Mouse (Mus musculus) CH12.LX (cell line): ENCODE measurements around the gene Rab20.

Experiments
- BHLHE40 ChIP-seq: IDR thresholded peaks from 2 replicates; pipeline ENCODE4 v1.6.1; 2011; ENCODE audit warnings: mild to moderate bottlenecking, low read depth, low read length, improper control_type of control experiment
- CTCF ChIP-seq, 2 experiments: IDR thresholded peaks in 1 of 2; conservative IDR thresholded peaks in 1 of 2; 2 replicates each; pipeline ENCODE4 v1.5.1; 2011 to 2012; ENCODE audit warnings: low read depth in 2 of 2, low read length in 2 of 2, improper control_type of control experiment in 1 of 2, inconsistent platforms in 1 of 2, mild to moderate bottlenecking in 1 of 2, moderate library complexity in 1 of 2
- E2F4 ChIP-seq: IDR thresholded peaks from 2 replicates; pipeline ENCODE4 v1.6.1; 2011; ENCODE audit warnings: low read depth, low read length, improper control_type of control experiment; ENCODE audit not compliant: insufficient replicate concordance
- EP300 ChIP-seq: IDR thresholded peaks from 2 replicates; pipeline ENCODE4 v1.6.1; 2011; ENCODE audit warnings: low read length, improper control_type of control experiment
- ETS1 ChIP-seq: conservative IDR thresholded peaks from 2 replicates; pipeline ENCODE4 v1.6.1; 2012; ENCODE audit warnings: low read depth, mild to moderate bottlenecking, inconsistent platforms, low read length, improper control_type of control experiment, moderate library complexity
- MAFK ChIP-seq: IDR thresholded peaks from 2 replicates; pipeline ENCODE4 v1.6.1; 2011; ENCODE audit warnings: low read length, improper control_type of control experiment; ENCODE audit not compliant: insufficient replicate concordance
- MAZ ChIP-seq: IDR thresholded peaks from 2 replicates; pipeline ENCODE4 v1.6.1; 2012; ENCODE audit warnings: low read depth, mild to moderate bottlenecking, inconsistent platforms, low read length, improper control_type of control experiment, moderate library complexity
- NRF1 ChIP-seq: IDR thresholded peaks from 2 replicates; pipeline ENCODE4 v1.6.1; 2014; ENCODE audit warnings: low read depth, mild to moderate bottlenecking, inconsistent platforms, low read length, improper control_type of control experiment, moderate library complexity
- USF2 ChIP-seq: conservative IDR thresholded peaks from 2 replicates; pipeline ENCODE4 v1.6.1; 2011; ENCODE audit warnings: low read depth, low read length, improper control_type of control experiment
- ZC3H11A ChIP-seq: IDR thresholded peaks from 2 replicates; pipeline ENCODE4 v1.6.1; 2012; ENCODE audit warnings: low read depth, mild to moderate bottlenecking, inconsistent platforms, low read length, improper control_type of control experiment
- ZMIZ1 ChIP-seq: IDR thresholded peaks from 2 replicates; pipeline ENCODE4 v1.6.1; 2012; ENCODE audit warnings: low read depth, mild to moderate bottlenecking, inconsistent platforms, low read length, improper control_type of control experiment

- TF ChIP-seq CTCF (conservative IDR thresholded peaks at IDR 0.05 in 1 of 2, IDR thresholded peaks at IDR 0.05 in 1 of 2; ENCODE audit: low read depth in 2 of 2, low read length in 2 of 2) (no peak), ETS1 (no peak), E2F4 (no peak), USF2 (no peak), MAZ (no peak), ZMIZ1 (no peak), EP300 (no peak), MAFK (no peak), ZC3H11A (no peak), NRF1 (no peak), BHLHE40 (no peak)
These were observed 73.9 kb downstream of the Rab20 start for GRCm38 (mm10) chr8:11404614-11405013.
